Mouse (Mus musculus): ENCODE results near the gene Odaph.
"Not testable (repeated sequence)": the region's sequence is repeated elsewhere in the genome, so short reads cannot be mapped to it uniquely, and the experiment has no call there.

Gene Odaph

DNA sequence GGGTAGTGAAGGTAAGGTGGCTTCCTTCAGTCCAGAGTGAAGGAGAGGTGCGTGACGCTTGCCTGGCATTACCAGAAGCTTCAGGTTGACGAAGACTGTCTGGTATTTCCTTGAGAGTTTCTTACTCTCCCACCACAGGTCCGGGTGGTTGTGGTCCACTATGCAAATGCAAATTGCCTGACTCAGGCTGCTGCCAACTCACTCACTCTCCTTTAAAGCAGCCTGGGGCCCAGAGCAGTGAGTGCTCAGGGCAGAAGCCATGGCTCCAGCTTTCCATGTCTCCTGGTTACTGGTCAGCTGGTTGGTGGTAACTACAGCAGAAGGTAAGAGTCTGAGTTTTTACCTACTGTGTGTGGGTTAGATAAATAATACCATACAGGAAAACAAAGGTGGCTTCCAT lies at the start of gene Odaph:
TSS of gene Odaph (plus strand) at position 240 of the 400 bp plus-strand sequence.
- no peak for DNase-seq

DNA sequence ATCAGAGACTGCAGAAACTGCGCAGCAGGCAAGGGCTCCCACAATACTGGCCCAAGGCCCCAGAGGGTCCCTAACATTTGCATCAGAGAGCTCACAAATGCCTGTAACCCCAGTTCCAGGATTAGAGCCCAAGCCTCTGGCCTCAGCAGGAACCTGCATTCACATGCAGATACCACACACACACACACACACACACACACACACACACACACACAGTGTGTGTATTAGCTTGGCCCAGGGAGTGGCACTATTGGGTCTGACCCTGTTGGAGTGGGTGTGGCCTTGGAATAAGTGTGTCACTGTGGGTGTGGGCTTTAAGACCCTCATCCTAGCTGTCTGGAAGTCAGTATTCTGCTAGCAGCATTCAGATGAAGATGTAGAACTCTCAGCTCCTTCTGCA lies 41.7 kb upstream of the Odaph start:
- not testable (repeated sequence) for DNase-seq

DNA sequence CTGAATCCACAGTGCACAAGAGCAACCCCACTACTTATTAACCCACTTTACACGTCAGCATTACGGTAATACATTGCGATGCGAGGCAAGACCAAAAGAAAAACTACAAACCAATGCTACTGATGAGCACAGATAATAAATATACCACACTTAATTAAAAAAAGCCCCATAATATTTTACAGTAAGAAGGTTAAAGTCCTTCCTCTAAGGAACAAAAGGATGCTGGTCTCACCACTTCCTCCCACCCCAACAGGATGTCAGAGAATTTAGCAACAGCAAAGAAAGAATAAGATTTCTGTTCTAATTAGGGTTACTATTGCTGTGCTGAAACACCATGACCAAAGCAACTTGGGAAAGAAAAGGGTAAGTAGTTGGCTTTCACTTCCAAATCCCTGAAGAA lies 40.3 kb upstream of the Odaph start:
- no peak for DNase-seq

GRCm38 (mm10) chr5:91949441-91949840 lies 37.8 kb upstream of the Odaph start:
- no peak for DNase-seq

- DNase-seq = no peak
These were observed 35.9 kb upstream of the Odaph start for GRCm38 (mm10) chr5:91951404-91951803.

- DNase-seq = no peak
These were observed 30.1 kb upstream of the Odaph start for GRCm38 (mm10) chr5:91956991-91957760.

DNA sequence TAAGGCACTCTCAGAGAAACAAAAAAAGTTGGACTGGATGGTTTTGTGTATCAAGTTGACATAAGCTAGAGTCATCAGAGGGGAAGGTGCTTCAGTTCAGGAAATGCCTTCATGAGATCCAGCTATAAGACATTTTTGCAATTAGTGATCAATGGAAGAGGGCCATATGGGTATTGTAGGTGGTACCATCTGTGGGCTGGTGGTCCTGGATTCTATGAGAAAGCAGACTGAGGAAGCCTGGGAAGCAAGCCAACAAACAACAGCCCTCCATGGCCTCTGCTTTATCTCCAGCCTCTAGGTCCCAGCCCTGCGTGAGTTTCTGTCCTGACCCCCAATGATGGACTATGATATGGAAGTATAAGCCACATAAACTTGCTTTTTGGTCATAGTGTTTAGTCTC lies 28.2 kb upstream of the Odaph start:
- DNase-seq = no peak

- DNase-seq = no peak
These were observed 27.3 kb upstream of the Odaph start for GRCm38 (mm10) chr5:91959986-91960385.

GRCm38 (mm10) chr5:91960606-91961254 lies 26.5 kb upstream of the Odaph start:
- no peak for DNase-seq

- peak; percentile 26 to 60 for DNase-seq
These were observed 25.9 kb upstream of the Odaph start for GRCm38 (mm10) chr5:91961370-91961769.

DNA sequence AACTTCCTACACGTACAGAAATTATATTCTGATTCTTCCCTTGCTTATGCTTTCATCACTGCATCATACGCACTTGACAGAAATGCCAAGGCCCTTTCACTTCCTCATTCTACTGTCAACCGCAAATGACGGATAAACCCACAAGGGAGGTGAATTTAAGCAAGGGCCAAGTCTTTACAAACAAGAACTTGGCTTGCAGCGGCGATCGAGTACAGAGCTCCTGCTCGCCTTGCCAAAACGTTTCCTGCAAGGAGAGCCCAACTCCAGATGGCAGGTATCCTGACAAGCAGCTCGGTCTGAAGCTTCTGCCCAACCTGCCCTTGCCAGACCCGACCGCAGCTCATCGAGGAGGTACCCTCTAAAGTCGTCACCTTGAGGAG lies 25.0 kb upstream of the Odaph start:
- no peak for DNase-seq

- peak; percentile 97 to 99 for DNase-seq
These were observed 24.4 kb upstream of the Odaph start, which contains the start of gene Rchy1 for GRCm38 (mm10) chr5:91962639-91963440. Gene Rchy1 (minus strand): TSS chr5:91963068.

DNA sequence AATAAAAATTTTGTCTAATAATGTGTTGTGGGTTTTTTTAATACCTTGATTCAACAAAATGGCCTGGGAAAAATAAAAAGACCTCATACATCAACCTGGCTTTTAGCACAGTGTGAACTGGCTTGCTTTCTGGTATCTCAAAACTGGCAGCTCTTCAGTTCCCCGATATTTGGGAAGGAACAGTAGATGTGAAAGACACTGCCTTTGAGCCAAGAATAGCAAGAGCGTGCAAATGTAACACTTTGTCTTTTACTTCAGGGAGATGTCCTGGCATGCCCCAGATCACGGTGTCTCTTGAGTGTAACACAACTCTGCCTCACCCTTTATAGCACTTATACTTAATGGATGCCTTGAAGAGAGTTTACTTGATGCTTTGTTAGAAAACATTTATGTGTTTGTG lies 15.2 kb upstream of the Odaph start:
- DNase-seq = no peak

DNA sequence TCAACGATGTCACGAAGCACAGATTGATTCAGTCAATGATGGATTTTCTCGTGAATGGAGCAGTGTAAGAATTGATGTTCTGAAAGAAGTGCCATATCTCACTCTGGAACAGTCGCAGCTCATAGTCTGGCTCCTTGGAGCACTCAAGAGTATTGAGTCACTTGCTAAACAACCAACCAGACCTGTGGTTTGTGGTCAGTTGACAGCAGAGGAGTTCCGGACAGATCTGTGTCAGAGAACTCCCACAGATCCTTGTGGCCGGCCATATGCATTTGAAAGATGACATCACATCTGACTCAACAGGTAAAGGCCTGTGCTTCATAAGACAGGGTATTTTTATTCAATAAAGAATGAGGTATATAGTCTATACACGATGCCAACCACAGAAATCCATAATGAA lies 13.3 kb upstream of the Odaph start:
- no peak for DNase-seq

GRCm38 (mm10) chr5:91975758-91976157 lies 11.5 kb upstream of the Odaph start:
- no peak for DNase-seq

DNA sequence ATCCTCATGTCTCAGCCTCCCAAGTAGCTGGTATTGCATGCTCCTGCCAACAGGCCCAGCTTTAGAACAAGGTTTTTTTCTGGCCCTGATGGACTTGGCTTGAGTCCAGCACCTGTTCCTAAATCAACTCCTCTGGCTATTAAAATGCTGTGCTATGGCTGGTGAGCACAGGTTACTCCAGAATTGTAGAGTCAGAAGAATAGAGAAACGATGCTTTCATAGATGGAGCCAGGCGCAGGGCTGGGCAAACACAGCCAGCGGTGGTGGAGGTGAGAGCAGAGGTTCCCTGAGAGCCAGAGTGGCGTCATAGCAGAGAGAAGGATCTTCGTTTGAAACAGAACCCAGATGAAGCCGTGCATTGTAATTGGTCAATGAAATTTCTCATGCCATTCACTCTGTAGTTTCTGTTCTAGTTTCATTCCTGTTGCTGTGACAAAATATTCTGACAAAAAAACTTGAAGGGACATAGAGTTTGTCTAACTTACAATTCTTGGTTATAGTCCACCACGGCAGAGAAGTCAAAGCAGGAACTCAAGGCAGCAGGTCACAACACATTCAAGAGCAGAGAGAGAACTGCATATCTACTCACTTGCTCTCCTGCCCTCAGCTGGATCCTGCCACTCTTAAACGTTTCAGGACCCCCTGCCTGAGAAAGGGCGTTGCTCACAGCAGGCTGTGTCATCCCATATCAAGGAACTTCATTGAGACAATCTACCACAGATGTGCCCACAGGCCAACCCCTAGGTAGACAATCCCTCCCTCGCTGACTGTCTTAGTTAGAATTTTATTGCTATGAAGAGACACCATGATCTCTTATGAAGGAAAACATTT lies 10.5 kb upstream of the Odaph start:
- no peak for DNase-seq

DNA sequence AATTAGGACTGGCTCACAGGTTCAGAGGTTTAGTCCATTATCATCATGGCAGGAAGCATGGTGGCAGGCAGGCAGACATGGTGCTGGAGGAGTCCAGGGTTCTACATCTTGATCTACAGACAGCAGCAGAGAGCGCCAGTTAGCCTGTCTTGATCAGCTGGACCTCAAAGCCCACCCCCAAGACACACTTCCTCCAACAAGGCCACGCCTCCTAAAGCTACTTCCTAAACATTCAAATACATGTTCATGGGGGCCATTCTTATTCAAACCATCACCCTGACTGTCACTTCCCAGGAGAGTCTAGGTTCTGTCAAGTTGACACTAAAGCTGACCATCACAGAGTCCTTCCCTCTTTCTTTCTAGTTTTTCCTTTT lies 9.9 kb upstream of the Odaph start:
- DNase-seq = no peak

DNA sequence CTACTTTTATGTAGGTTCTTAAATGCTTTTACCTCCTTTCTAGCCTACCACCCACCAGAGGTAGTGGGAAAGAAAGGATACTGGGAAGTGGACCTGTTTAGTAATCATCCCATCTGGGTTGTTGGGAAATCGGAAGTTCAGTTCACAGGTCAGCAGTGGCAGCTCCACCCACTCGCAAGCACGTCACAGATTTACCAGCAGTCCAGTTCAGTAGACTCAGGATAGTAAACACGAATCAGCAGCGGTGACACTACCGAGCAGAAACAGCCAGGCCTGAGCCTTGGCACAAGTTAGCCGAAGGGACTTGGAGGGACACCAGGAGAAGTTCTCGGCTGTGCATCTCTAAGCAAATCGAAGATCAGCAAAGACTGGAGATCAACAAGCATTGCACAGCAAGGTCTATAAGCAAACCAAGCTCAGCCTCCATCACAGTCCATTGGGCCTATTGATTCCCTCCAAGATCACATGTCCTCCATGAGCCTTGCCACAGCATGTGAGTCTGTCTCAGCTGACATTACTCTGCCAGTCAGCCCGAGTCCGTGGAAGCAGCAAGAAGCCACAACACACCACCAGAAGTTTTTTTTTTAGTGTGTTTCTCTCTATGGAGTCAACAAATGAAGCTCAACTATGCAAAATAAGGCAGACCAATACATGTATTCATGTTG lies 6.0 kb upstream of the Odaph start:
- no peak for DNase-seq

- DNase-seq = no peak
These were observed 3.8 kb upstream of the Odaph start for GRCm38 (mm10) chr5:91983490-91983889.

DNA sequence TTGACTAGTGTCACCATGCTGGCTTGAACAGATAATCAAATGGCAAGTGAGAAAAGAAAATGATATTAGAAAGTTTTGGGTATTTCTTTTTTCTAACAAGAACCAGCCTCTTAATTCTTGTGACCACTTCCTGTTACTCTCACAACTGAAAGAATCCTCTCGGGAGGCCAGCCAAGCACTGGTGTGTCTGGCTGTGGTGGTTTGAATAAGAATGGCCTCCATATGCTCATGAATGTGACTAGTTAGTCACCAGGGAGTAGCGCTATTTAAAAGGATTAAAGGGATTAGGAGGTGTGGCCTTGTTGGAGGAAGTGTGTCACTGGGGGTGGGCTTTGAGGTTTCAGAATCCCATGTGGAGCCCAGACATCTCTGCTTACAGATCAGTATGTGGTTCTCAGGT lies 1.6 kb upstream of the Odaph start:
- no peak for DNase-seq

DNA sequence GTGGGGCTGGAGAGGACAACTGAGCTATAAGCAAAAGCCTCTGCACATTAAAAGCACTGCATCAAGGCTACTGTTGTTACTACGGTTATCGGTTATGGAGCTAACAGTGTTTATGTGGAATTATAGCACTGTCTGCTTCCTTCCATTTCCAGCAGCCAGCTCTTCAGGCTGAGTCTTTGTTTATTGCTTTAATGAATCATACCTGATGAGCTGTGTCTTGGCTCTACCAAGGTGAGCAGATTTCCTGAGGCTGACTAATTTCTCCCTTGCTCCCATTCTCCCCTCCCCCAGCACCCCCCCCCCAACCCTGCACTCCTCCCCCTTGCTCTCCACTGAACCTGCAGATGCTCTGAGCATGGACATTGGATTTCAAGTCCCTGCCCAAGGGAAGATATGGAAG lies 524 bp downstream of the Odaph start:
- no peak for DNase-seq

DNA sequence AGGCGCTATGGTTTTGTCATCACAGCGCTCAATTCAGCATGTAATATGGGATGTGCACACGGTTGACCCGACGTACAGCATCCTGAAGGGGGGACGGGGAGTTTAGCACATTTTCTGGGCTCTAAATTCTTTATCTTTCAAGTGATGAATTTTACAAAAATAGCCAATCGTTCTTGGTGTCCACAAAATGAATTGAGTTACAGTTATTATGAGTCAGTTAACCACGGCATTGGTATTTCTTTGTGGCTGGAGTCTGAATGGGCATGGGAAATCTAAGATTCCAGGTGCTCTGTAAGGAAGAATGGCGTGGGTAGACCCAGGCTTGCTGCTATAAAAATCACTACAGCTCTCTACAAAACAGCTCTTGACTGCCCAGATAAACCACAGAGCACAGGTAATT lies 2.0 kb downstream of the Odaph start:
- no peak for DNase-seq

All from kidney, postnatal 36 days (tissue).